Mouse (Mus musculus) urinary bladder, postnatal 4 days (tissue): ENCODE measurements at regions not wholly inside any gene's neighbourhood (a gene's known extent, or its start where the extent isn't known, plus 50 kb on each side); places are given as distances from the start of the nearest gene placed in this dataset.

Experiments
- DNase-seq, 2 experiments: peaks; one replicate each; pipeline ENCODE4 v3.0.0; 2021 to 2022; ENCODE audit warnings: low spot score in 2 of 2

DNA sequence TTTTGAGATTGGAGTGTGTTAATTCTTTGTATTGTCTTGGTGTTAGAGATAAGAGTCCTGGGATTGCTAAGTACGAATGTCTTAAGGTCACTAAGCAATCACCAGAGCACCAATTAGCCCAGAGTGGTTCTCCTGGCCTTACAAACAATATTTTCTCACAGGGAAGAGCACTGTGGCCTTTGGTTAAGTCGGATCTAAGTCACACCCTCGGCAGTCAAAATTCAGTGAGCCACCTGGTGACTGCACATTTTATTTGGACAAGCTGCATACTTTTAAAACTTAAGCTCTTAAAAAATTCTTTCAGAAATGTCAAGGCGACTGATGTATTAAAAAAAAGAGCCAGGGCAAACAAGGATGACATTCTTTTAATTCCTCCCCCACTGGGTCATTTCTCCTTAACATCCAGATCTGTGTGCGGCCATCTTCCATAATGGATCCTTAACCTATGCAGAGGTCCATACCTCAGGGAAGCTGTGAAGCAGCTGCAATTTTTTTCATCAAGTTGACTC lies 60.9 kb upstream of the Foxa2 start:
- DNase-seq, result no peak

DNA sequence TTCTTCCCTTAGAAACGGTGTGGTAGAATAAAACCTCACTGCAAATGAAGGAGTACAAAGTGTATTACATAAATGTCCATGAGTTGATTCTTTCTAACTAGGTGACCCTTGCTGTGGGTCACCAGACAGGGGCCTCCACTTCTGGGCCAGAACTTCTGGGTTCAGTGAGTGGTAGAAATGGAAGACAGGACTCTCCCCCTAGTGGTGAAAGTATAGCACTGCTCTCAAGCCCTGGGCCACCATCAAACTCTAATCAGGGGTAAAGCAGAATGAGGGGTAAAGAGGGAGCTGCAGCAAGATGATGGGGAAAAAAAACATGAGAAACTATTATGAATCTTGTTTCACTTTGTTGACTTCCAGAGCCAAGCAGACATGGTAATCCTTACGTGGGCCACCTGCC lies 63.4 kb upstream of the Foxa2 start:
- DNase-seq, result no peak

DNA sequence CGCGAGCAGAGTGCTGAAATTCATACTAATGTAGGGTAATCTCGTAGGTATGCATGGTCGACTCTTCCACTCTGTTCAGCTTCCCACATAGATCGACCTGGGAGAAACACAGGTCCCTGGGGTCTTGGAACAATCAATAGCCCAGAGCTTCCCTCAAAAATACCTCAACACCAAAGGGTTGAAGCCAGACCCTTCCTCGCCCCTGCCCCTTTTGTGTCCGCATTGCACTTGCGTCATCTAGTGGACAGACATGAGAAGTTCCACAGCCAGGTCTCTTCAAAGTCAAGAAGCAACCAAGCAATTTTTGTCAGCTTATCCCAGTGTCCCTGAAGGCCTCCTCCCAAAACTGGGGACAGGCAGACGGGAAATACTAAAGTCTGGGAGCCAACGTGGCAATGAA lies 65.1 kb upstream of the Foxa2 start:
- no peak for DNase-seq

DNA sequence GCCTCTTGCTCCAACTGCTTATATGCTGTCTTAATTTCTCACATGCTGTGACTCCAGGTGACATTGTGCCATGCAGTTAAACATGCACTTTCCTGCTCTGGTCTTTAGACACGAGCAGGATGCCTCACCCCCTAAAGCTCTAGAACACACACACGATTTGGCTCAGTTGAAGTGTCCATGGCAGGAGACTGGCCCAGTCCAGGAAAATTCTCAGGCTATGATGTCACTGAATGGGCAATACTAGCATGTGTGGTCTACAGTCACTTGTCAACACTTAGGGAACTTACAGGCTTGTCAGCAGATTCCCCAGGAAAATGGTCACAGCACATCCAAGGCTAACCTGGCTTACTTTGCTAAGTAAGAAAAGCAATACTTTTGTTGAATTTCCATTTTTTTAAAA lies 66.4 kb upstream of the Foxa2 start:
- DNase-seq, result no peak

DNA sequence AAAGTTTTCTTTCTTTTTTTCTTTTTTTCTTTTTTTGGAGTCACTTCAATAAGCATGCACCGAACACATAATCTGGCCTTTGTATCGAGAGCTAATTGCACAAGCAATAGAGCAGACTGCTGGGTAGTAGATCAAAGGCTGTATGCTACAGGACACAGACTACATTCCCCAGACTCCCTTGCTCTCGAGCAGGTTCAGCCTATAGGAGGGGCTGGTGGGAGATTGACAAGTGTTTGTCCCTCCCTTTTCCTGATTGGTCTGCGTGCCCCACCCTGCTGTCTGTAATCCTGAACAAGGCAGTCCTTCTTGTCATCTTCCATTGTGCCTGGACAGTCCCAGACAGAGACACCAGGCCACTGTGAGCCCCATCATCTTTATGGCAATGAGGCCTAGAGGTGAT lies 67.8 kb upstream of the Foxa2 start:
- DNase-seq, result no peak

DNA sequence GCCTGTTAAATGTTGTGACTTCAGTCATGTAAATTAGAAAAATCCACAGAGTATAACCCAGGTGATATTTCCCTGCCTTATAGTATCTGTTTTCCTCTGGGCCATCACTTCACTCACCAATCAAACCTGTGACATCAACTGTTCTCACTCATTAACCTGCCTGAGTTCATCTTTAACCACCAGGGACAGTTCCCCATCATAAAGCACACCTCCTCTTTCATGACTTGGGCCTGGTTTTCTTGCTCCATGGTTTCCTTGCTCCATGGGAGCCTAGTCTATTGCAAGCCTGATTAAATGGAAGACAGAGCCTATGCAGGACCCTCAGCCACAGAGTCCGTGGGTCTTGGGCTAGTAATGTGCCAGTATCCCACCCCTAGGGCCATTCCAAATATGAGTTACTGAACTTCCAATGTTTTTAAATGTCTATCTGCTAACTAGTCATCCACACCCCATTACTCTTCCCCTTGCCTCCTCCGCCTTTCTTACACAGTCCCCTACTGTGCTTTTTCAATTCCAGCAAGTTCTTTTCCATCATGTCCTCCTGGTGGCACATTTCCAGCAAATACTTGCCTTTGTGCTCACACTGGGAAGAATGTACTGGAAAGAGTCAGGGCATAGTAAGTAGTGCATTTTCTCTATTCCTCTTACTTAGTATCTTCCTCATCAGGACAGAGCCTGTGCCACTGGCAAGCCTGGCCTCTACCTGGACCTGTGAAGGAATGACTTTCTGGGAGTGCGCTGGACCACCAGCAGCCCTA lies 69.4 kb upstream of the Foxa2 start:
- no peak for DNase-seq

DNA sequence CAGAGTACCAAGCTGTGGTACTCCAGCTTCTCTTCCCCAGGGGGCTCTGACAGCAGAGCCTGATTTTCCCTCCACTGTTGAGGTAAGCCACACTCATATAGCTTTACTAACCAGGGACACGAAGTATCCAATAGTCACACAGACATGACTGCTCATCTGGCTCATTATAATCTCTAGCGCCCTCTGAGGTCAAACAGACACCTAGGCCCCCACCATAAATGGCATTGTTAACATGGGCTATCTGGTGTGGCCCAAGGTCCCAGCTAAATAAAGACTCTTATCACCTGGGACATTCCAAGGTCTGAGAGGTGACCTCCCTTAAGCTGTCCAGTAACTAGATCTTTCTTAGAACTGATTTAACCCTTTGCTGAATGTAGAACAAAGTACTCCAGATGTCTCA lies 70.7 kb upstream of the Foxa2 start:
- no peak for DNase-seq

DNA sequence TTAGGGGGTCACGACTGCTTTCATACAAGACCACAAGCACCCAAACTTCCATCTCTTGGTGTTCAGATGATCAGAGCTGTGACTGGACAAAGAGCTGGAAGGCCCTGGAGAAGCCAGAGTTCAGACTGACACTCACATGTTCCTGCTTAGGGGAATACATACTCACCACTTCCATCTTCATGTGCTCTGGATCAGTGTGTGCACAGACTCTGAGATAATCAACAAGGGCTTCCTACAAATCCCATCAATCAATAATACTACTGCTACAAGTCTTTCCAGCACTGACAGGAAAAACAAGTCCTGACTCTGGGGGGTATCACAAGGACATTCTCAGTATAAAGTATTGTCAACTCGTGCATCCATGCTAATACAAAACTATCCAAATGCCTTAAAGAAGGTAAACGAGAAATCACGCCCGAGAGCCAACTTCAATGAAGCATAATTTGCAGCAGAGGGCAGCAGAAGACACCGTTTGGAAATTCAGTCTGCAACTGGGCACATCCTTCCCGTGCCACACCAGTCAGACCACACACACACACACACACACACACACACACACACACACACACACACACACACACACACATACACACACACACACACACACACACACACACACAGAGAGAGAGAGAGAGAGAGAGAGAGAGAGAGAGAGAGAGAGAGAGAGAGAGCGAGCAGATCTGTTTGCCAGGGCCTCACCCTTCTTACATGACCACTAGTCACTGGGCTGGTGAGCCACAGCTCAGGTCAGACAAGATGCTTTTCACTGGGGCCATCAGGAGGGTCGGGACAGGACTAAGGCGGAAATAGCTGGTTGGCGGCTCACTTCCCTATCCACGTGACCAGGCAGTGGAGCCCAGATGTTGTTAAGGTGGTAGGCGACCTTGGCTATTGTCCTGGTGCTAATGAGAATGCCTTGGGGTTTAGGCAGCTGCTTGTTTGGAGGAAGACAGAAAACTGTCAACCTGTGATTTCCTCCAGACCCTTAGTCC lies 75.4 kb upstream of the Foxa2 start:
- DNase-seq, result peak in 1 of 2 experiments; percentile 26

DNA sequence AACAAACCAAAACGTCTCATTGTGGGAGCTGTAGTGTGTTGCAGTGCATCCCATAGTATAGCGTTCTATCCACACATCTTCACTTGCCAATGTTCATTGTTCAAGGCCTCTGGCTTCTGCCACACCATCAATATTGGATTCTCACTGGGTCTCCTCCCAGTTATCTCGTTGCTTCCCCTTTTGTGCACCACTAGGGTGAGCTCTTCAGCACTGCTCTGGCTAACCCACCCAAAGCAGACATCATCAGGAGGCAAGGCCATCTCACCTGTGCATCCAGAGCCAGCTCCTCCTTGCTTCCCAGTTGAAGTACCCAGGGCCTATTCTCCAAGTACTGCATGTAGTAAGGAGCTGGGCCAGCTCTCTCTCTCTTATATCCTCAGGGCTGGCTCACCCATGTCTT lies 77.0 kb upstream of the Foxa2 start:
- no peak for DNase-seq

DNA sequence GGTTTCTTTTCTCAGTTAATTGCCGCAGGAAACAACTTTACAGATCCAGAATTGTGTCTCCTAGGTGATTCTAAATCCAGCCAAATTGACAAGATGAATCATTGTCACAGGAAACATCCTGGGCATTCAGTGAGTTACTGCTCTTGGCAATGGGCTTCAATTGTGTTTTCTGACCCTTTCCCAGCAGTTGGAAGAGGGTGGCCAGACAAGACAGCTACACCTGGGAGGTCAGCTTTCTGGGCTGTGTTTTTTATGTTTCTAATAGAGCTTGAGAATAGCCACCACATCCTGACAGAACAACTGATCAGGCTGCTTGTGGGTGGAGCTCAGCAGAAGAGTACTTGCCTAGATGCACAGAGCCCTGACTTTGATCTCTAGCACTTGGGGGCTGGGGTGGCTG lies 87.0 kb upstream of the Foxa2 start:
- no peak for DNase-seq

DNA sequence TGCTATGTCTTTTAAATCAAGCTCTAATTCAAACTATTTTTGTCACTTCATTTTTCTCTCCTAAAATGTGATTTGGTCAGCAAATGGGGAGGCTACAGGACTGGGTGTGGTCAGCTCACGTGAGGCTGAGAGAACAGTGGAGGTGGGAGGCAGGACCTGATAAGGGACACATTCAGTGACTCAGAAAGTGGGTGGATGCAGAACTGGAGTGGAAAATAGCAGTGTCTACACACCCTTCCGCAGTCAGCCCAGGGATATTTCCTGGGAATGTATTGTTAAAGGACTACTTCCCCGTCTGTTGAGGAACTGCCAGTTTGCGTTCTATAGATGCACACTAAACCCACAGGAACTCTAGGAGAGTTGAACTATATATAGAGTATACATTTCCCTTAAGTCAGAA lies 95.2 kb upstream of the Foxa2 start:
- DNase-seq, result no peak

DNA sequence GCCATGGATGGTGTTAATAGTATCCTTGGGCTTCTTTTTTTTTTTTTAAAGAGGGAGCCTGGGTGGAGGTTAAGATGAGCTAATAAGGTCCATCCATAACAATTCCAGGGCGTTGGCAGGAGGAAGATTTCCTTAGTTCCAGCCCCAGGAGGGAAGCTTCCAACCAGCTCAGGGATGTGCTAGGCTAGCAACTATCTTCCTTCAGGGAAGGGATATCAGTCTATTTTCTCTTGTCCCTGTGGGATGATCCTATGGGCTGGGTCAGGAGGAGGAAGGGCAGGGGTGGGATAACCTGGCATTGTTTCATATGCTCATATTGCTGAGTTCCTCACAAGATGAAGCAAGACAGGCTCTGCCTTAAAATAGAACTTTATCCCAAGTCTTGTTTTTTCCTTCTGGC lies 98.0 kb upstream of the Foxa2 start:
- no peak for DNase-seq

DNA sequence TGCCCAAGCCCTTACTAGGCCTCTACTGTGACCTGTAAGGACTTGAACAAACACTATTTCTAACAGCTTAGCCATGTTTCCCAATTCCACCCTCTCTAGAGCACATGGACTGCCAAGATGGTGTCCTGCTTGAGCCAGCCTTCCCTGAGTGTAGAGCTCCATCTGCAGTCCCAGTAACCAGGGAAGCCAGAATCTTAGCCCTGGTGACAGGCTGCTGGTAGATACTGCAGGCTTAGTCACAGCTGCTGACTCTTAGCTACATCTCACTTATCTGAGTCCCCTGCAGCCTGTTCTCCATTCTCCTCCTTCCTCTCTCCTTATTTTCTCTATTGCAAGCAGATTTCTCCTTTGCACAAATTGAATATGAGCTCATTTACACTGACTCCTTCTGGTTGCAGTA lies 101.5 kb upstream of the Foxa2 start:
- no peak for DNase-seq

DNA sequence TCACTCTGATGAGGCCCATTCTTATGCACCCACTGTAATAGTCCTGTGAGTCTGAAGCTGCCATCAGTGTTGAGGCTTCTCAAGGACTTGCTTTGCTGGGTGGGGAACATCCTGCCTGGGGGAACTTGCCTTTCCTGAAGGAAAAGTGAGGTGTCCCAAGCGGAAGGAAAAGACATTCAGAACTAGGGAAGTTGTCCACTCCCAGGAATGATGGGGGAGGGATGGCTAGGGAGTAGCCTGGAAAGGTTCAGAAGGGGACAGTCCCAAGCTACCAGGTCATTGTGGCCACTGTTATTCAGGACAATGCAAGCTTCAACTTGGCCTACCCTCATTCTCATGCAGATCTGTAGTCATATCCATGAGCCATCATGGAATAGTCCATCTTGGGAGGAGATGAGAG lies 102.7 kb upstream of the Foxa2 start:
- DNase-seq, result no peak

DNA sequence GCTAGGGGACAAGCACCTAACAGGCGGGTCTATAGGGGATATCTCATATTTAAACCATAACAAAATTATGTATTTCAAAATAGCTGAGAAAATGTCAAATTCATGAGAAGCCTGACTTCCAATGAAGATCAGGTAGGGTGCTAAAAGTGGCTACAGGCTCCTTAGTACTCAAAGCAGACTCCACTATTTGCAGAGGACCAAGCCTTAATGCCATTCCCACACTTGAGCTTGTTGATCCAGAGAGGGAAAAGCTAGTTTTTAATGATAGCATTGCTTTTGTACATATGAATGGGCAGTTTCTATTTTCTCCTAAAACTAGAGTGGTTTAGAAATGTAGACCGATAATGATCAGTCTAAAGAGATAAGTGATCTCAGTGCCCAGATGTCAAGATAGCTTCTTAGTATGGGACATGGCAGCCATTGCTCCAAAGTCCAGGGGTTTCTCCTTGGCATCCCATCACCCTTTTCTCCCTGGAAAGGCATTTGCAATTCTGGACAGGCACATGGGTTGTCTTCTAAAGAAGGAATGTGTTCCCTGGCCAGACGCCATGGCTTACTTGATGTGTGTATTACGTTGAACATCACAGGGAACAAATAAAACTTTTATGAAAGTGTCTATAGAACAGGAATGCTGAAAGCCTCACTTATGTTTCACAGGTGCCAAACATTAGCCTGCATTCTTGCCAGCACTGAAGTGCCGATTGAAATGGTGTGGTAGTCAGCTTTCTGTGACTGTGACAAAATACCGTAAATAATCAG lies 106.9 kb upstream of the Foxa2 start:
- DNase-seq, result no peak

DNA sequence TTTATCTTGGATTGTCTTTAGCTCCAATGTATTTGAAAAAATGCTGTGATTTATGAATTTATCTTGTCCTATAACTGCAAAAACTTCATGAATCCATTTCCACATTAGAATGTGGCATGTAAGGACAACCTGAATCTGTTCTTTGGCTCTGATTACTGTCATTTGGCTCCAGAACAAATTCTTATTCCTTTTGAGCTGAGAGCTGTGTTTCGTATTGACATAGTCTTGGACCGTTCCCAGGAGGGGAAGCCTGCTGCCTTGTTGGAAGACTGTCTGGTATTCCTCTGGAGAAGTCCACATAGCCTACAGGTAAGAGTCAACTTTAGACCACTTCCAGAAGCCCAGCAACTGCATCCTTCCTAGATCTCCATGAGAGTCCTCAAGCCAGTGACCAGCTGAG lies 109.4 kb upstream of the Foxa2 start:
- DNase-seq, result no peak

DNA sequence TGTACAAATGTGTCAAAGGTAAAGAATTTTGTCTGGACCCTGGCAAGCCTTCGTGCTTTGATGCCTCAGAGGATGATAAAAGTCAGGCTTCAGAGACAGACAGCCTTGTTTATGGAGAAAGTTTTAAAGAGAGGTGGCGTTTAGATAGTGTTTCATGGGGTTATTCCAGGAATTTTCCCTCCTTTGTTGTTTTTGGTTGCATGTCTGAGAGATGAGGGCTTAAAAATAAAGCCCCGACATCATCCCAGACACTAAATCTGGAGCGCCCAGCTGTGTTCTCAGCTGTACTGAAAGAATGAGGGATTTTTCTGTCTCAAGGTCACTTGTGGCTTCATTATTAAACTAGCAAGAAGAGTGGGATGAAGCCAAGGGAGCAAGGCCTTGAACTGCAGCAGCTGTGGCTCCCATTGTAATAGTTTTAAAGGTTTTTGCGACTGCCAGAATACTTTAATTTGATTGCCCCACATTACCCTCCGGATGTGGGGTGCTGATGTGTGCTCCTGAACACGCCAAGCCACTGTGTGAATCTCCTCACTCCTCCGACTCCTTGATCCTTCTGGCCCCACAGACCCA lies 112.3 kb upstream of the Foxa2 start:
- peak in 1 of 2 experiments; percentile 35 for DNase-seq

DNA sequence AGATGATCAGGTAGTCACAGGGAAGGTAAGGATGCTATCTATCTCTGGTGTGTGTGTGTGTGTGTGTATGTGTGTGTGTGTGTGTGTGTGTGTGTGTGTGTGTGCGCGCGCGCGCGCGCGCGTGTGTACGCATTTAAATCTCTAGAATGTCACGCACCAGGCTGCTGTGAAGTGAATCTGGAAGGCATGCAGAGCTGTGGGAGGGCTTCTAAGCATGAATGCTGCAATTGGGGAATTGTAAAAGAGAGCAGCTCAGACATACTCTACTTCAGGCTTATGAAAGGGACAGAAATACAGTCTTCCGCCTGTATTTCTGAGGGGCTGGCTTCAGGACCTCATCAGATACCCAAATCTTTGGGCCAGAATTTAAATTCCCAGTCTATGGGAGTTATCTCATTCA lies 114.2 kb upstream of the Foxa2 start:
- DNase-seq, result no peak

DNA sequence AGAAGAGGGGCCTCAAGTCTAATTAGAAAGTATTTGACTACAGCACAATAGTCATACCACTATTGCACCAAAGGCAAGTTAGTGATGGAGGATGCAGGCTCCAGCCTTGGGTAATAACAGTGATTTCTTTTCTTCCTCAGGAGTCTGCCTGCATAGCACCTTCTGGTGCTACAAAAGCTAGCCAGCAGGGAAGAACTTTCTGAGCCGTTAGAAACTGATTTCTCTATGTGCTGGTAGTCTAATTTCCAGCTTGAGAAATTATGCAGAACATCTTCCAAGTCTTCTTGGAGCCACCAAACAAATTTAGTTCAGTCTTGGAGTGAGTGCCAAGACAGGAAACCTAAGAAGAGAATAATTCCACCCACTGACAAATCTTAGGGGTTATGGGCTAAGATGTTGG lies 115.2 kb upstream of the Foxa2 start:
- no peak for DNase-seq

DNA sequence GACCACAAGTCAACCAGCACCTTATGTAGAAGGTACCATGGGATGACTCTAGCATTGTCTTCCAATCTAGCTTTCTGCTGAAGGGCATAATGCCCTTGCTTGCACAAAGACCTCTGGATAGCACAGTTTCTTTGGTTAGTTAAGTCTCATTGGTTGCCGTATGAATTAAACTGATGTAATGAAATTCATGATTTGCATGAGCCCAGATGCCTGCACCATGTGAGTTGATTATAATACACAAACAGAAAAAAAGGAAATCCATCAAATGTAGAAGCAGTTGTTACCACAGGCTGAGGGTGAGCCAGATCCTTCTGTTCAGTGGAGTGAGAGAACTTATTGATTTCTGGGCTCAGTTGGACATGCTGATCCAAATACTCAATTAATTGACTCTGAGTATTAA lies 115.8 kb upstream of the Foxa2 start:
- no peak for DNase-seq

DNA sequence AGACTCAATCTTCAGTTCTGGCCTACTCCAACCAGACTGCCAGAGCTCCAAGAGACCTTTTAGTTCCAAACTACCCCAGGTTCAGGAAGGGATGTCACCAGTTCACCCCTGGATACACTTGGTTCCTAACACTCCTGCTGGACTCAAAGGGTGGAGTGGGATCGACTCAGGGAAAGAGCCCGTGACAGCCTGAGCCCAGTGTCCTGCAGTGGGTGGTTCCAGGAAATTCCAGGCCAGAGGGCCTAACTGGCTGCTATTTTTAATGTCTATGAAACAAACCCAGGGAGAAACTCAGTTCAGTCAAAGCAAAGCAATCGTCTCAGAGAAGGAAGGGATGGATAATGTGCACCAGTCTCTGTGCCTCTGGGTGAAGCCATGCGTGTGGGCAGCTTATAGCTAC lies 124.3 kb upstream of the Foxa2 start:
- DNase-seq, result no peak

DNA sequence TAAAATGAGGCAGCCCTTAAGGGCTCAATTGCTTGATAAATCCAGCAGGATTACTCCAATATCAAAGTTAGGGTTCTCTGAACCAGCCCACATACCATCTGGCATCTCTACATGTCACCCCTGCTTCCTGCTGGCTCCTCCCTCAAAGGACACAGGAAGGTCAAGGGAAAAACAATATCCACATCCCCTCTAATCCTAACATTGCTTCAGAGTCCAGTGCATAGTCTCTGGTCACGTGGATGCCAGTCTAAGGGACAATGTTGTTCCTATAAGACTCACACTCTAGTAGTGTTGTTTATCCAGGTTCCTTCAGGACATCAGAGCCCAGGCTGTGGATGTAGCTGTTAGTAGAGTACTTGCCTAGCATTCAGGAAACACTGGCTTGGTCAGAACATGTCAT lies 124.9 kb upstream of the Foxa2 start:
- DNase-seq, result no peak
